Mouse (Mus musculus) erythroblast, embryonic 14.5 days (primary cell): ENCODE measurements around the gene Kcnn4. TPM values are rescaled to one million over a fixed set of nuclear protein-coding genes. Genes with fewer than 3 reads are reported as not detected.

ENCODE experiments used
- H3K27me3 ChIP-seq: 2 replicates; pipeline ENCODE4 v1.6.1; 2012; ENCODE audit warnings: inconsistent platforms; ENCODE audit not compliant: control insufficient read depth
- H3K36me3 ChIP-seq: 2 replicates; pipeline ENCODE4 v1.6.1; 2012; ENCODE audit warnings: mild to moderate bottlenecking, inconsistent platforms; ENCODE audit not compliant: control insufficient read depth
- H3K4me1 ChIP-seq: 2 replicates; pipeline ENCODE4 v1.6.1; 2012; ENCODE audit warnings: inconsistent platforms; ENCODE audit not compliant: control insufficient read depth
- H3K4me3 ChIP-seq: replicated peaks from 2 replicates; pipeline ENCODE3; 2012; ENCODE audit warnings: moderate library complexity, mild to moderate bottlenecking, inconsistent platforms
- H3K9me3 ChIP-seq: 2 replicates; pipeline ENCODE4 v1.6.1; 2012; ENCODE audit warnings: low read length, inconsistent platforms, mixed read lengths; ENCODE audit not compliant: control insufficient read depth
- GATA1 ChIP-seq: IDR thresholded peaks from 2 replicates; pipeline ENCODE4 v1.6.1; 2012; ENCODE audit warnings: low read length, inconsistent platforms, mixed read lengths
- TAL1 ChIP-seq: IDR thresholded peaks from 3 replicates; pipeline ENCODE4 v1.6.1; 2012; ENCODE audit warnings: low read length, inconsistent platforms, mixed read lengths
- polyA plus RNA-seq: library from polyadenylated mRNA; stranded (reverse); fragments of >175 nt; gene quantifications from 2 replicates; pipeline ENCODE4 v1.2.3, GENCODE M21; 2012

Gene Kcnn4
- polyA plus RNA-seq, 1 experiment, result 56.1 TPM

GRCm38 (mm10) chr7:24410123-24410522 lies 40.1 kb downstream of the Kcnn4 start:
- H3K9me3 ChIP-seq, result peaks cover 6% of the 10 kb centered on the region; the same call in 1 of the 2 replicates
- TF ChIP-seq TAL1 (no peak), GATA1 (no peak)
- H3K27me3 ChIP-seq, result no peaks in the 10 kb centered on the region
- peaks cover 27% of the 10 kb centered on the region for H3K4me1 ChIP-seq
- no peak overlapping the region for H3K4me3 ChIP-seq
- peaks cover 83% of the 10 kb centered on the region for H3K36me3 ChIP-seq

GRCm38 (mm10) chr7:24410831-24411230 lies 40.8 kb downstream of the Kcnn4 start:
- H3K9me3 ChIP-seq, result peaks cover 6% of the 10 kb centered on the region; the same call in 1 of the 2 replicates
- no peak overlapping the region for H3K4me3 ChIP-seq
- H3K4me1 ChIP-seq, result peaks cover 26% of the 10 kb centered on the region
- H3K27me3 ChIP-seq, result no peaks in the 10 kb centered on the region
- TF ChIP-seq GATA1, result no peak
- no peak for TF ChIP-seq TAL1
- H3K36me3 ChIP-seq, result peaks cover 83% of the 10 kb centered on the region

GRCm38 (mm10) chr7:24413630-24414029 lies 43.6 kb downstream of the Kcnn4 start:
- Histone ChIP-seq H3K27me3 (no peaks in the 10 kb centered on the region), H3K4me1 (peaks cover 8% of the 10 kb centered on the region), H3K9me3 (peaks cover 6% of the 10 kb centered on the region; the same call in 1 of the 2 replicates), H3K36me3 (peaks cover 76% of the 10 kb centered on the region), H3K4me3 (no peak overlapping the region)
- TF ChIP-seq TAL1 (no peak), GATA1 (no peak)

GRCm38 (mm10) chr7:24415261-24415660 lies 45.2 kb downstream of the Kcnn4 start:
- Histone ChIP-seq H3K36me3 (peaks cover 78% of the 10 kb centered on the region), H3K27me3 (no peaks in the 10 kb centered on the region), H3K4me3 (no peak overlapping the region), H3K4me1 (peaks cover 8% of the 10 kb centered on the region), H3K9me3 (peaks cover 6% of the 10 kb centered on the region; the same call in 1 of the 2 replicates)
- TF ChIP-seq GATA1, result no peak
- TF ChIP-seq TAL1, result no peak

- Histone ChIP-seq H3K4me1 (no peaks in the 10 kb centered on the region), H3K27me3 (no peaks in the 10 kb centered on the region), H3K4me3 (no peak overlapping the region), H3K9me3 (no peaks in the 10 kb centered on the region), H3K36me3 (peaks cover 88% of the 10 kb centered on the region)
- TF ChIP-seq GATA1, result no peak
- TF ChIP-seq TAL1, result no peak
These were observed 49.5 kb downstream of the Kcnn4 start for GRCm38 (mm10) chr7:24419579-24419978.

GRCm38 (mm10) chr7:24421648-24422047 lies 51.6 kb downstream of the Kcnn4 start:
- no peaks in the 10 kb centered on the region; the same call in 1 of the 2 replicates for H3K4me1 ChIP-seq
- H3K36me3 ChIP-seq, result peaks cover 68% of the 10 kb centered on the region
- H3K4me3 ChIP-seq, result no peak overlapping the region
- H3K9me3 ChIP-seq, result no peaks in the 10 kb centered on the region
- no peaks in the 10 kb centered on the region for H3K27me3 ChIP-seq
- no peak for TF ChIP-seq TAL1
- TF ChIP-seq GATA1, result no peak

GRCm38 (mm10) chr7:24422251-24422650 lies 52.2 kb downstream of the Kcnn4 start:
- TF ChIP-seq GATA1 (no peak), TAL1 (no peak)
- no peaks in the 10 kb centered on the region; the same call in 1 of the 2 replicates for H3K4me1 ChIP-seq
- no peak overlapping the region for H3K4me3 ChIP-seq
- no peaks in the 10 kb centered on the region for H3K27me3 ChIP-seq
- H3K9me3 ChIP-seq, result no peaks in the 10 kb centered on the region
- peaks cover 62% of the 10 kb centered on the region for H3K36me3 ChIP-seq

GRCm38 (mm10) chr7:24423107-24423763 lies 53.2 kb downstream of the Kcnn4 start:
- H3K9me3 ChIP-seq, result no peaks in the 10 kb centered on the region
- H3K4me1 ChIP-seq, result no peaks in the 10 kb centered on the region; the same call in 1 of the 2 replicates
- peaks cover 55% of the 10 kb centered on the region for H3K36me3 ChIP-seq
- H3K4me3 ChIP-seq, result no peak overlapping the region
- H3K27me3 ChIP-seq, result no peaks in the 10 kb centered on the region
- TF ChIP-seq TAL1, result no peak
- TF ChIP-seq GATA1, result no peak

- TF ChIP-seq GATA1, result no peak
- TF ChIP-seq TAL1, result no peak
- no peaks in the 10 kb centered on the region; the same call in 1 of the 2 replicates for H3K4me1 ChIP-seq
- no peak overlapping the region for H3K4me3 ChIP-seq
- H3K27me3 ChIP-seq, result no peaks in the 10 kb centered on the region
- H3K36me3 ChIP-seq, result peaks cover 53% of the 10 kb centered on the region
- H3K9me3 ChIP-seq, result no peaks in the 10 kb centered on the region
These were observed 54.1 kb downstream of the Kcnn4 start for GRCm38 (mm10) chr7:24423956-24424732.
